Mouse (Mus musculus) embryonic facial prominence, embryonic 14.5 days (tissue): ENCODE measurements around the gene Olfr1499. TPM values are rescaled to one million over a fixed set of nuclear protein-coding genes. Genes with fewer than 3 reads are reported as not detected.

Experiments
- ATAC-seq: fragments of 200-750 bp; cut with Nextera tagmentation; 2 replicates; pipeline ENCODE4 v1.8.0; 2017; ENCODE audit warnings: low read depth, moderate number of reproducible peaks, moderate TSS enrichment
- DNase-seq: peaks from one replicate; pipeline ENCODE4 v3.0.0-alpha.2; 2015; ENCODE audit warnings: low spot score
- H3K27ac ChIP-seq: fragments of 300-500 bp; sonication (generic); replicated peaks from 2 replicates; pipeline ENCODE4 v1.5.1; 2014; ENCODE audit warnings: low read depth, mild to moderate bottlenecking, low read length, moderate library complexity
- H3K27me3 ChIP-seq: fragments of 300-500 bp; sonication (generic); replicated peaks from 2 replicates; pipeline ENCODE4 v1.6.1; 2014; ENCODE audit warnings: low read length; ENCODE audit not compliant: control insufficient read depth, insufficient read depth
- H3K36me3 ChIP-seq: fragments of 300-500 bp; sonication (generic); 2 replicates; pipeline ENCODE4 v1.6.1; 2014; ENCODE audit warnings: low read length, mixed read lengths; ENCODE audit not compliant: control insufficient read depth, insufficient read depth
- H3K4me1 ChIP-seq: fragments of 300-500 bp; sonication (generic); 2 replicates; pipeline ENCODE4 v1.6.1; 2014; ENCODE audit warnings: antibody characterized with exemption, low read length; ENCODE audit not compliant: control insufficient read depth, insufficient read depth
- H3K4me2 ChIP-seq: fragments of 300-500 bp; sonication (generic); 2 replicates; pipeline ENCODE4 v1.6.1; 2014; ENCODE audit warnings: low read depth, mild to moderate bottlenecking, low read length, moderate library complexity, mixed read lengths
- H3K4me3 ChIP-seq: fragments of 300-500 bp; sonication (generic); 2 replicates; pipeline ENCODE4 v1.5.1; 2014; ENCODE audit warnings: low read depth, mild to moderate bottlenecking, low read length
- H3K9ac ChIP-seq: fragments of 300-500 bp; sonication (generic); 2 replicates; pipeline ENCODE4 v1.6.1; 2014; ENCODE audit warnings: low read depth, mild to moderate bottlenecking, low read length, moderate library complexity, mixed read lengths
- H3K9me3 ChIP-seq: fragments of 300-500 bp; sonication (generic); 2 replicates; pipeline ENCODE4 v1.6.1; 2016; ENCODE audit warnings: low read length; ENCODE audit not compliant: control insufficient read depth
- WGBS: fragments of 180-500 bp; shearing (Covaris S2); extraction: QIAGEN DNeasy Blood & Tissue Kit; methylation state at CpG from one replicate; pipeline ENCODE4 v1.1.7; 2014; 5-methylcytosine and 5-hydroxymethylcytosine counted together
- polyA plus RNA-seq: library from polyadenylated mRNA; unstranded; fragments of >200 nt; fragmentation: Nextera tagmentation; extraction: Ambion mirVana; gene quantifications from 2 replicates; pipeline ENCODE4 v1.2.1, GENCODE M21; 2014

Gene Olfr1499
- polyA plus RNA-seq, 1 experiment from 2014 or later, result not detected

DNA sequence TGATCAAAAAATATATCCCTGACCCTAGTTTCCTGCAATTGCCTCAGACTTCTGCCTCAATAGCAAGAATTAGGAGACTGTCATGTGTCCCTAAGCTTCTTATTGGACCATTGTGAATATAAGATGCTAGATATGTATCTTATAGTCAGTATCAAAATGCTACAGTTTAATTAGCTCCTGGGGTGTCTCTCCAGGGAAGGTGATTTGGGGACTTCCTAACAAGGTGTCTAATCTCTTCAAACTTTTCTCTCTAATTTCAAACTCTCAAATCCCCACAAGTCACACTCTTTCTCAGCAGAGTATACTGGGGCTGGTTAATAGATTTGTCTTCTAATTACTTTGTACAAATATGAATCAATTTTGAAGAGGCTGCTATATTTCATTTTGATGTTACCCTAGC lies 21.1 kb downstream of the Olfr1499 start, which contains the start of gene Olfr1497:
Gene Olfr1497, minus strand, starts transcription at position 101 of the 400 bp plus-strand sequence.
- no peak within 1 kb of the TSS for H3K4me2 ChIP-seq
- H3K27ac ChIP-seq, result no peak within 1 kb of the TSS
- DNase-seq (no peak), ATAC-seq (no peak)
- no peaks in the 10 kb centered on the region for H3K27me3 ChIP-seq
- no peaks in the 10 kb centered on the region for H3K4me1 ChIP-seq
- H3K36me3 ChIP-seq, result no peaks in the 10 kb centered on the region
- H3K4me3 ChIP-seq, result no peak within 1 kb of the TSS
- no peaks in the 10 kb centered on the region for H3K9me3 ChIP-seq
- H3K9ac ChIP-seq, result no peak within 1 kb of the TSS

GRCm38 (mm10) chr19:13777578-13777977 lies 41.7 kb downstream of the Olfr1499 start, which contains the start of gene Olfr1496:
TSS of gene Olfr1496 (plus strand) at chr19:13777878.
- 85% methylated on average over 1 of the region's 1 CpGs for WGBS

DNA sequence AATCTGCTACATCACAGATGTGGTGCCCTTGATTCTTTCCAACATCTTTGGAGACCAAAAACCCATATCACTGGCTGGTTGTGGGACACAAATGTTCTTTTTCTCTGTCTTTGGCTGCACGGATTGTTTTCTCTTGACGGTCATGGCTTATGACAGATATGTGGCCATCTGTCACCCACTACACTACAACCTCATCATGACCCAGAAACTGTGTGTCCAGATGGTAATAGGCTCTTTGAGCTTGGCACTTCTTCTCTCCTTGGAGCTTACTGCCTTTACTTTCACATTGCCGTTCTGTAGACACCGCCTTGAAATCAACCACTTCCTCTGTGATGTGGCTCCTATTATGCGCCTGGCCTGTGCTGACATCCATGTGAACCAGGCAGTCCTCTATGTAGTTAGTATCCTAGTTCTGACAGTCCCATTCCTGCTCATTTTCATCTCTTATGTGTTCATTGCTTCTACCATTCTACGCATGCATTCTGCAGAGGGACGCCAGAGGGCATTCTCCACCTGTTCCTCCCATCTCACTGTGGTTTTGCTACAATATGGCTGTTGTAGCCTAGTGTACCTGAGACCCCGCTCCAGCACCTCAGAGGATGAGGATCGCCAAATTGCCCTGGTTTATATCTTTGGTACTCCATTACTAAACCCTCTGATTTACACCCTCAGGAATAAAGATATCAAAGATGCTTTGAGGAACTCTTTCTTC lies 50.5 kb downstream of the Olfr1499 start:
- H3K9me3 ChIP-seq, result no peaks in the 10 kb centered on the region
- H3K4me1 ChIP-seq, result no peaks in the 10 kb centered on the region
- 89% methylated on average over 9 of the region's 9 CpGs for WGBS
- H3K27me3 ChIP-seq, result no peaks in the 10 kb centered on the region
- no peaks in the 10 kb centered on the region for H3K36me3 ChIP-seq
- H3K27ac ChIP-seq, result no peak overlapping the region
- H3K4me3 ChIP-seq, result no peak overlapping the region
- H3K4me2 ChIP-seq, result no peak overlapping the region
- no peak overlapping the region for H3K9ac ChIP-seq
- DNase-seq (no peak), ATAC-seq (no peak)

More at GRCm38 (mm10) chr19:13777578-13777977, 41.7 kb downstream of the Olfr1499 start, which contains the start of gene Olfr1496:
- no peaks in the 10 kb centered on the region for H3K36me3 ChIP-seq
- no peak within 1 kb of the TSS for H3K9ac ChIP-seq
- DNase-seq, result no peak
- no peaks in the 10 kb centered on the region for H3K4me1 ChIP-seq
- no peak within 1 kb of the TSS for H3K27ac ChIP-seq
- no peak within 1 kb of the TSS for H3K4me3 ChIP-seq
- ATAC-seq, result no peak
- no peak within 1 kb of the TSS for H3K4me2 ChIP-seq
- no peaks in the 10 kb centered on the region for H3K27me3 ChIP-seq
- no peaks in the 10 kb centered on the region for H3K9me3 ChIP-seq

DNA sequence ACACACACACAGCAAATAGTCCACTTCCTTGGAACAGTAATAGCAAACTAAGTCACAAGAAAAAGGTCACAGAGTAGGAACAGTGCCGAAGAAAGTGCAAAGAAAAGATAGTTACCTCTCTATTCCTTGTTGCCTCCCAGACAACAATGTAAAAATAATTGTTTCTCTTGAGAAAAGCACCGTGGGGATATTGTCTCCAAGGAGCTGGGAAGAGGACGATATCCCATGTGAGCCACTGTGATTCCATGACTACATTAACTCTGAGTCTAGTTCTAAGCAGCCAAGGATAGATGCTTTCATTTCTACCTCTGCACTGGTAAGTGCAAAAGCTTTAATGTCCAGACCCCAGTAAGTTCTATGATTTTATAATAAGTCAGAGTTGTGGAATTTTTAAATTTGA lies 54.9 kb downstream of the Olfr1499 start, which contains the start of gene Olfr1495:
Gene Olfr1495, plus strand, starts transcription at position 301 of the 400 bp plus-strand sequence.
- 80% methylated on average over 3 of the region's 3 CpGs for WGBS
- Histone ChIP-seq H3K27me3 (no peaks in the 10 kb centered on the region), H3K4me3 (no peak within 1 kb of the TSS), H3K36me3 (no peaks in the 10 kb centered on the region), H3K27ac (no peak within 1 kb of the TSS), H3K9ac (no peak within 1 kb of the TSS), H3K4me2 (no peak within 1 kb of the TSS), H3K9me3 (no peaks in the 10 kb centered on the region), H3K4me1 (no peaks in the 10 kb centered on the region)
- DNase-seq (no peak), ATAC-seq (no peak)

Other genes with a start within 250 kb of the Olfr1499 start
- not detected in 2 replicates for gene Olfr1484, start 235.9 kb downstream of the Olfr1499 start, polyA plus RNA-seq
- gene Olfr1487, start 202.1 kb downstream of the Olfr1499 start, polyA plus RNA-seq, result not detected in 2 replicates
- gene Olfr1489, start 187.8 kb downstream of the Olfr1499 start, polyA plus RNA-seq, result not detected in 2 replicates
- not detected in 2 replicates for gene Olfr1490, start 168.4 kb downstream of the Olfr1499 start, polyA plus RNA-seq
- gene Olfr1491, start 122.2 kb downstream of the Olfr1499 start, polyA plus RNA-seq, result not detected in 2 replicates
- gene Olfr1493-ps1, start 96.2 kb downstream of the Olfr1499 start, polyA plus RNA-seq, result 0.10 TPM in 1 of 2 replicates, not detected in the other
- gene Olfr1494, start 79.7 kb downstream of the Olfr1499 start, polyA plus RNA-seq, result not detected in 2 replicates
- not detected in 2 replicates for gene Olfr1495, start 54.8 kb downstream of the Olfr1499 start, polyA plus RNA-seq
- gene Olfr1496, start 41.6 kb downstream of the Olfr1499 start, polyA plus RNA-seq, result not detected in 2 replicates
- 0.13 TPM in 1 of 2 replicates, not detected in the other for gene Olfr1497, start 21.2 kb downstream of the Olfr1499 start, polyA plus RNA-seq
- not detected in 2 replicates for gene Olfr1500, start 11.0 kb upstream of the Olfr1499 start, polyA plus RNA-seq
- gene Olfr1501, start 31.2 kb upstream of the Olfr1499 start, polyA plus RNA-seq, result 0.14 TPM in 1 of 2 replicates, not detected in the other
- gene Olfr1502, start 42.3 kb upstream of the Olfr1499 start, polyA plus RNA-seq, result not detected in 2 replicates
- gene Olfr1504, start 78.5 kb upstream of the Olfr1499 start, polyA plus RNA-seq, result not detected in 2 replicates
- gene Olfr1505, start 94.1 kb upstream of the Olfr1499 start, polyA plus RNA-seq, result not detected in 2 replicates